ENCODE assay signal across 13 mouse cellular contexts in genomic region chr2:32547964-32548739, GRCm38 (mm10). TPM values are rescaled to one million over a fixed set of nuclear protein-coding genes. Genes with fewer than 3 reads are reported as not detected.
DNase-seq lines count a peak whose midpoint lies in the region; ATAC-seq lines count a peak whose summit lies in the region.
"Had no signal": no experiment of that assay in that cellular context is flagged by ENCODE, and none has a peak within 500 bp of the region (broad histone marks: within the 10 kb centered on the region; RNA-seq: fewer than 3 reads in every experiment).

No protein-coding gene starts in this region.

- ATAC-seq in neutrophil, adult 5-6 weeks (ENCODE audit: extremely low read depth, insufficient number of reproducible peaks, low FRiP score, poor library complexity, severe bottlenecking), result peak; percentile 15; the same call in 1 of the 2 replicates
- no peak for ATAC-seq in forebrain, embryonic 16.5 days

- no peak overlapping the region for H3K27ac ChIP-seq in forebrain, embryonic 16.5 days (ENCODE audit: low read length)
- H3K27ac ChIP-seq: hindbrain, embryonic 12.5 days; midbrain, embryonic 12.5 days had no signal

- WGBS in forebrain, embryonic 16.5 days, result 93% methylated on average over 7 of the region's 7 CpGs

- intact Hi-C loops in heart, postnatal 14 days (cut with DNase I), result no loop called here
- intact Hi-C loops in left cerebral cortex, postnatal 10 days (cut with DNase I), result no loop called here

- H3K4me3 ChIP-seq in forebrain, embryonic 16.5 days (replicated peaks; ENCODE audit: low read length), result no peak overlapping the region
- H3K4me3 ChIP-seq: erythroblast, embryonic 14.5 days; hindbrain, embryonic 12.5 days; midbrain, embryonic 12.5 days had no signal

- H3K4me2 ChIP-seq in forebrain, embryonic 16.5 days (ENCODE audit: low read length), result no peak overlapping the region
- H3K4me2 ChIP-seq: hindbrain, embryonic 12.5 days; midbrain, embryonic 12.5 days had no signal

- DNase-seq in lung, adult 18-20 months, result peak; percentile 68 to 69
- DNase-seq in lung, postnatal 25 days (ENCODE audit: low spot score), result no peak
- DNase-seq in adrenal gland, postnatal 14 days, result peak; percentile 81
- peak; percentile 53 to 65 for DNase-seq in heart, postnatal 14 days
- DNase-seq in layer of hippocampus, adult 9-10 months (ENCODE audit: low spot score), result no peak
- no peak for DNase-seq in left cerebral cortex, postnatal 10 days (ENCODE audit: extremely low spot score in 1 of 2, low spot score in 2 of 2)
- DNase-seq: cerebellum, adult 11 months; retina, postnatal 1 day had no signal

- peaks cover under 1% of the 10 kb centered on the region; the same call in 1 of the 2 replicates for H3K4me1 ChIP-seq in forebrain, embryonic 16.5 days (replicated peaks; ENCODE audit: control insufficient read depth, insufficient read depth, low read length)

- H3K36me3 ChIP-seq in forebrain, embryonic 16.5 days (ENCODE audit: control insufficient read depth, insufficient read depth), result no peaks in the 10 kb centered on the region
- H3K36me3 ChIP-seq: hindbrain, embryonic 12.5 days; midbrain, embryonic 12.5 days had no signal

- no peaks in the 10 kb centered on the region for H3K9me3 ChIP-seq in forebrain, embryonic 16.5 days (ENCODE audit: control insufficient read depth, low read length)
- H3K9me3 ChIP-seq: hindbrain, embryonic 12.5 days; midbrain, embryonic 12.5 days had no signal

- H3K9ac ChIP-seq in forebrain, embryonic 16.5 days (replicated peaks; ENCODE audit: low read depth, low read length), result no peak overlapping the region
- H3K9ac ChIP-seq: hindbrain, embryonic 12.5 days; midbrain, embryonic 12.5 days had no signal

- no peaks in the 10 kb centered on the region for H3K27me3 ChIP-seq in forebrain, embryonic 16.5 days (replicated peaks; ENCODE audit: control insufficient read depth, insufficient read depth, low read length)
- H3K27me3 ChIP-seq: hindbrain, embryonic 12.5 days; midbrain, embryonic 12.5 days had no signal

RNA-seq across cellular contexts. Expression of gene Fam102a, which starts 13.0 kb away (rescaled TPM):
- total RNA-seq in adrenal gland, postnatal 14 days (2021), result 25.6 and 28.7 TPM in 2 replicates
- total RNA-seq in heart, postnatal 14 days (2021), result 1 to 10 TPM; 8.6 to 9.7 TPM
- 36.8 and 38.4 TPM in 2 replicates for total RNA-seq in neutrophil, adult 5-6 weeks (2017)
- polyA plus RNA-seq in forebrain, embryonic 16.5 days (2015; fragmentation: Nextera tagmentation; extraction: Ambion mirVana), result 4.7 and 5.6 TPM in 2 replicates
- total RNA-seq in left cerebral cortex, postnatal 10 days (2021), result 10 to 100 TPM; 28.2 to 28.9 TPM

RNA-seq across cellular contexts. Expression of gene Dpm2, which starts 22.5 kb away (rescaled TPM):
- 47.8 and 61.8 TPM in 2 replicates for total RNA-seq in adrenal gland, postnatal 14 days (2021)
- 10 to 100 TPM; 21.4 to 22.7 TPM for total RNA-seq in heart, postnatal 14 days (2021)
- total RNA-seq in neutrophil, adult 5-6 weeks (2017), result 38.6 and 47.6 TPM in 2 replicates
- 136 and 141 TPM in 2 replicates for polyA plus RNA-seq in forebrain, embryonic 16.5 days (2015; fragmentation: Nextera tagmentation; extraction: Ambion mirVana)
- 10 to 100 TPM; 83.9 to 86.8 TPM for total RNA-seq in left cerebral cortex, postnatal 10 days (2021)

RNA-seq across cellular contexts. Expression of gene Pip5kl1, which starts 26.4 kb away (rescaled TPM):
- total RNA-seq in adrenal gland, postnatal 14 days (2021), result 0.23 TPM in 1 of 2 replicates, not detected in the other
- total RNA-seq in heart, postnatal 14 days (2021), result not detected
- 1.3 and 1.4 TPM in 2 replicates for total RNA-seq in neutrophil, adult 5-6 weeks (2017)
- polyA plus RNA-seq in forebrain, embryonic 16.5 days (2015; fragmentation: Nextera tagmentation; extraction: Ambion mirVana), result 3.9 and 6.8 TPM in 2 replicates
- 10 to 100 TPM; 13.5 to 13.6 TPM for total RNA-seq in left cerebral cortex, postnatal 10 days (2021)
- polyA plus RNA-seq: erythroblast, embryonic 14.5 days had no signal

RNA-seq across cellular contexts. Expression of gene 9430097D07Rik, which starts 27.3 kb away (rescaled TPM):
- not detected in 2 replicates for total RNA-seq in adrenal gland, postnatal 14 days (2021)
- not detected for total RNA-seq in heart, postnatal 14 days (2021)
- not detected in 2 replicates for total RNA-seq in neutrophil, adult 5-6 weeks (2017)
- 0.42 and 0.60 TPM in 2 replicates for polyA plus RNA-seq in forebrain, embryonic 16.5 days (2015; fragmentation: Nextera tagmentation; extraction: Ambion mirVana)
- total RNA-seq in left cerebral cortex, postnatal 10 days (2021), result 1 to 10 TPM in 1 of 2 experiments, under 1 TPM in 1; 0.81 to 1.2 TPM
- polyA plus RNA-seq: erythroblast, embryonic 14.5 days had no signal

RNA-seq across cellular contexts. Expression of gene St6galnac4, which starts 38.7 kb away (rescaled TPM):
- 12.0 and 13.5 TPM in 2 replicates for total RNA-seq in adrenal gland, postnatal 14 days (2021)
- total RNA-seq in heart, postnatal 14 days (2021), result 10 to 100 TPM; 22.8 to 23.6 TPM
- total RNA-seq in neutrophil, adult 5-6 weeks (2017), result 13.6 and 16.9 TPM in 2 replicates
- polyA plus RNA-seq in forebrain, embryonic 16.5 days (2015; fragmentation: Nextera tagmentation; extraction: Ambion mirVana), result 27.4 and 29.6 TPM in 2 replicates
- total RNA-seq in left cerebral cortex, postnatal 10 days (2021), result 10 to 100 TPM; 32.3 to 32.6 TPM

Comparison
In these comparisons a context has a peak if more than half of its experiments do, and no peak if none do; other contexts are left out.
1. DNase-seq: peak in lung, adult 18-20 months (2 of 2), adrenal gland, postnatal 14 days (single experiment) and heart, postnatal 14 days (2 of 2); none in lung, postnatal 25 days (single experiment), layer of hippocampus, adult 9-10 months (single experiment) and left cerebral cortex, postnatal 10 days (0 of 2).